Mouse (Mus musculus) liver, embryonic 16.5 days (tissue): Measurements from ENCODE around the gene Ccdc117. TPM values are rescaled to one million over a fixed set of nuclear protein-coding genes. Genes with fewer than 3 reads are reported as not detected.

Experiments used
- ATAC-seq: fragments of 200-750 bp; cut with Nextera tagmentation; 2 replicates; pipeline ENCODE4 v1.8.0; 2017; ENCODE audit warnings: low read depth, mild to moderate bottlenecking, moderate number of reproducible peaks, moderate library complexity
- H3K27ac ChIP-seq: fragments of 300-500 bp; sonication (generic); 2 replicates; pipeline ENCODE4 v1.5.1; 2014; ENCODE audit warnings: mild to moderate bottlenecking, low read length
- H3K27me3 ChIP-seq: fragments of 300-500 bp; sonication (generic); 2 replicates; pipeline ENCODE4 v1.6.1; 2014; ENCODE audit warnings: low read depth, low read length, mixed read lengths; ENCODE audit not compliant: control insufficient read depth, insufficient read depth
- H3K36me3 ChIP-seq: fragments of 300-500 bp; sonication (generic); 2 replicates; pipeline ENCODE4 v1.6.1; 2014; ENCODE audit warnings: mild to moderate bottlenecking; ENCODE audit not compliant: control insufficient read depth, insufficient read depth
- H3K4me1 ChIP-seq: fragments of 300-500 bp; sonication (generic); 2 replicates; pipeline ENCODE4 v1.6.1; 2014; ENCODE audit warnings: low read depth, low read length, mixed read lengths; ENCODE audit not compliant: control insufficient read depth
- H3K4me2 ChIP-seq: fragments of 300-500 bp; sonication (generic); 2 replicates; pipeline ENCODE4 v1.6.1; 2014; ENCODE audit warnings: low read depth, low read length, mixed read lengths
- H3K4me3 ChIP-seq: fragments of 300-500 bp; sonication (generic); 2 replicates; pipeline ENCODE4 v1.5.1; 2014; ENCODE audit warnings: low read depth, mild to moderate bottlenecking, low read length
- H3K9ac ChIP-seq: fragments of 300-500 bp; sonication (generic); 2 replicates; pipeline ENCODE4 v1.6.1; 2014; ENCODE audit warnings: low read depth, low read length
- H3K9me3 ChIP-seq: fragments of 300-500 bp; sonication (generic); replicated peaks from 2 replicates; pipeline ENCODE4 v1.6.1; 2016; ENCODE audit warnings: low read length; ENCODE audit not compliant: control insufficient read depth
- WGBS: fragments of 180-500 bp; shearing (Covaris S2); extraction: QIAGEN DNeasy Blood & Tissue Kit; methylation state at CpG from one replicate; pipeline ENCODE4 v1.1.7; 2014; ENCODE audit not compliant: insufficient replicate concordance; 5-methylcytosine and 5-hydroxymethylcytosine counted together
- polyA plus RNA-seq: library from polyadenylated mRNA; unstranded; fragments of >200 nt; fragmentation: Nextera tagmentation; extraction: Ambion mirVana; gene quantifications from 2 replicates; pipeline ENCODE4 v1.2.1, GENCODE M21; 2015

Ccdc117 gene
- polyA plus RNA-seq, 1 experiment from 2014 or later: 6.8 TPM

DNA sequence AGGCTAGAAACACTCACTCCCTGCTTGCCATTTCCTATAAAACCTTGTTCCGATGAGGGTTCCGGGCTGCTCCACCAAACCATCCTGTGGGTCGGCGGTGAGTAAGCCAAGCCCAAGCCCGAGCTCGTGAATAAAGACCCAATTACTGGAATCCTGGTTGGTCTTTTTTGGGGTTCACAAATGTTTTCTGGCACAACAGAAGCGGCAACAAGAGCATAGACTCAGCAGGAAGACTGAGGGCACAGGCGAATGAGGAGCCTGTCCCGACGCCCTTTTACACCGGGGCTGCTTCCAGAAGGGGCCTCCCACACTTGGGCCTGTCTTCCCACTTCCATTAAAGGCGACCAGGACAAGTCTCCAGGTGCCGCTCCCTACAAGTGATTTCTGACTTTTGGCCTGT, 59.4 kb downstream of the Ccdc117 start:
- no peak for ATAC-seq
- no peak overlapping the region for H3K27ac ChIP-seq
- peaks cover 10% of the 10 kb centered on the region for H3K4me1 ChIP-seq
- H3K9ac ChIP-seq: no peak overlapping the region
- H3K27me3 ChIP-seq: no peaks in the 10 kb centered on the region
- no peak overlapping the region for H3K4me2 ChIP-seq
- no peak overlapping the region for H3K4me3 ChIP-seq
- H3K9me3 ChIP-seq: no peaks in the 10 kb centered on the region
- H3K36me3 ChIP-seq: no peaks in the 10 kb centered on the region
- 77% methylated on average over 13 of the region's 13 CpGs for WGBS

Other genes with a start within 250 kb of the Ccdc117 start
- 2.9 and 3.1 TPM in 2 replicates for gene Znrf3, start 97.3 kb downstream of the Ccdc117 start, polyA plus RNA-seq
- 105 and 116 TPM in 2 replicates for gene Xbp1, start 21.5 kb downstream of the Ccdc117 start, polyA plus RNA-seq
- 1.9 and 2.5 TPM in 2 replicates for gene Ankrd36, start 27.5 kb upstream of the Ccdc117 start, polyA plus RNA-seq
- 85.2 and 88.3 TPM in 2 replicates for gene Mrps24, start 173.5 kb upstream of the Ccdc117 start, polyA plus RNA-seq
- 8.4 and 9.4 TPM in 2 replicates for gene Urgcp, start 220.2 kb upstream of the Ccdc117 start, polyA plus RNA-seq
- gene Dbnl, start 246.3 kb upstream of the Ccdc117 start, polyA plus RNA-seq: 43.5 and 43.9 TPM in 2 replicates